Comparison of ENCODE assay signal across 8 mouse cellular contexts in genomic region chr17:56325450-56326152, GRCm38 (mm10). TPM values are rescaled to one million over a fixed set of nuclear protein-coding genes. Genes with fewer than 3 reads are reported as not detected.
DNase-seq lines count a peak whose midpoint lies in the region; ATAC-seq and TF ChIP-seq lines count a peak whose summit lies in the region.

Kdm4b (plus strand) TSS chr17:56326062.

- intact Hi-C loops in heart, postnatal 36 days (cut with DNase I), result loop anchor here (2.0 kb wide), 1 partner anchor 33 kb away; the partner anchor contains the start of gene Plin3

- H3K4me2 ChIP-seq in forebrain, embryonic 16.5 days (ENCODE audit: low read length), result peak within 1 kb of the TSS; percentile 85
- H3K4me2 ChIP-seq in lung, embryonic 14.5 days, result peak within 1 kb of the TSS; percentile 98

- TF ChIP-seq POLR2A in olfactory bulb, adult 2 months (IDR thresholded peaks at IDR 0.05; ENCODE audit: insufficient read depth, low read depth, low read length), result peak; percentile 81
- peak; percentile 71 for TF ChIP-seq POLR2A in thymus, adult 2 months (IDR thresholded peaks at IDR 0.05; ENCODE audit: control insufficient read depth, extremely low read depth, insufficient read depth, low read length, poor library complexity)

- DNase-seq in G1E (ENCODE audit: low spot score), result peak; percentile 99
- peak; percentile 99 for DNase-seq in cerebellum, adult 18-20 months
- peak; percentile 96 to 98 for DNase-seq in heart, postnatal 36 days
- DNase-seq in layer of hippocampus, adult 2 months (ENCODE audit: low spot score in 2 of 2), result peak; percentile 98 to 100
- peak; percentile 99 for DNase-seq in lung, embryonic 14.5 days
- peak; percentile 98 for DNase-seq in thymus, adult 2 months

- H3K27ac ChIP-seq in forebrain, embryonic 16.5 days (ENCODE audit: low read length), result peak within 1 kb of the TSS; percentile 95
- H3K27ac ChIP-seq in layer of hippocampus, adult 2 months, result peak within 1 kb of the TSS; percentile 93
- peak within 1 kb of the TSS; percentile 96 for H3K27ac ChIP-seq in lung, embryonic 14.5 days (ENCODE audit: low read depth)
- peak within 1 kb of the TSS; percentile 82 for H3K27ac ChIP-seq in olfactory bulb, adult 2 months (ENCODE audit: insufficient read depth, low read depth, low read length)
- peak within 1 kb of the TSS; percentile 57 for H3K27ac ChIP-seq in thymus, adult 2 months (ENCODE audit: control insufficient read depth, insufficient read depth, low read length)

- H3K36me3 ChIP-seq in G1E (replicated peaks), result peaks cover 63% of the 10 kb centered on the region
- H3K36me3 ChIP-seq in forebrain, embryonic 16.5 days (ENCODE audit: control insufficient read depth, insufficient read depth), result no peaks in the 10 kb centered on the region
- H3K36me3 ChIP-seq in lung, embryonic 14.5 days (ENCODE audit: insufficient read depth), result peaks cover 36% of the 10 kb centered on the region
- peaks cover 6% of the 10 kb centered on the region; the same call in 1 of the 2 replicates for H3K36me3 ChIP-seq in thymus, adult 2 months (ENCODE audit: control insufficient read depth, insufficient read depth, low read length)

- H3K4me1 ChIP-seq in G1E (ENCODE audit: insufficient read depth, low read depth, low read length), result peaks cover 70% of the 10 kb centered on the region
- peaks cover 31% of the 10 kb centered on the region for H3K4me1 ChIP-seq in forebrain, embryonic 16.5 days (replicated peaks; ENCODE audit: control insufficient read depth, insufficient read depth, low read length)
- H3K4me1 ChIP-seq in lung, embryonic 14.5 days (ENCODE audit: insufficient read depth), result no peaks in the 10 kb centered on the region; the same call in 1 of the 2 replicates
- H3K4me1 ChIP-seq in olfactory bulb, adult 2 months (ENCODE audit: control insufficient read depth, insufficient read depth, low read length), result peaks cover 24% of the 10 kb centered on the region
- H3K4me1 ChIP-seq in thymus, adult 2 months (replicated peaks; ENCODE audit: control insufficient read depth, insufficient read depth, low read length), result peaks cover 32% of the 10 kb centered on the region

- no peak for TF ChIP-seq CTCF in G1E (IDR thresholded peaks at IDR 0.05; ENCODE audit: low read depth, low read length)
- TF ChIP-seq CTCF in layer of hippocampus, adult 2 months (conservative IDR thresholded peaks at IDR 0.05), result no peak
- TF ChIP-seq CTCF in lung, embryonic 14.5 days (IDR thresholded peaks at IDR 0.05; ENCODE audit: low read depth), result no peak
- no peak for TF ChIP-seq CTCF in olfactory bulb, adult 2 months (IDR thresholded peaks at IDR 0.05; ENCODE audit: insufficient read depth, low read depth, low read length)
- TF ChIP-seq CTCF in thymus, adult 2 months (IDR thresholded peaks at IDR 0.05; ENCODE audit: borderline replicate concordance, control insufficient read depth, extremely low read depth, insufficient read depth, low read length, poor library complexity), result no peak

- WGBS in forebrain, embryonic 16.5 days, result under 1% methylated on average over 55 of the region's 57 CpGs
- WGBS in lung, embryonic 14.5 days, result under 1% methylated on average over 57 of the region's 57 CpGs
- under 1% methylated on average over 57 of the region's 57 CpGs for WGBS in olfactory bulb, adult 2 months
- WGBS in thymus, adult 2 months, result under 1% methylated on average over 57 of the region's 57 CpGs

- H3K27me3 ChIP-seq in G1E (ENCODE audit: insufficient read depth, low read length), result no peaks in the 10 kb centered on the region
- H3K27me3 ChIP-seq in forebrain, embryonic 16.5 days (replicated peaks; ENCODE audit: control insufficient read depth, insufficient read depth, low read length), result no peaks in the 10 kb centered on the region
- H3K27me3 ChIP-seq in lung, embryonic 14.5 days (ENCODE audit: insufficient read depth, low read length), result no peaks in the 10 kb centered on the region
- H3K27me3 ChIP-seq in thymus, adult 2 months (ENCODE audit: control insufficient read depth, insufficient read depth, low read length), result no peaks in the 10 kb centered on the region

- no peaks in the 10 kb centered on the region for H3K9me3 ChIP-seq in G1E (replicated peaks)
- H3K9me3 ChIP-seq in forebrain, embryonic 16.5 days (ENCODE audit: control insufficient read depth, low read length), result no peaks in the 10 kb centered on the region
- no peaks in the 10 kb centered on the region for H3K9me3 ChIP-seq in lung, embryonic 14.5 days (ENCODE audit: low read depth, low read length)

- ATAC-seq in G1E (ENCODE audit: extremely low read depth, insufficient number of reproducible peaks, low FRiP score, poor library complexity, severe bottlenecking), result peak; percentile 98
- peak; percentile 100 for ATAC-seq in forebrain, embryonic 16.5 days
- peak; percentile 100 for ATAC-seq in lung, embryonic 14.5 days (ENCODE audit: insufficient read depth)

- H3K4me3 ChIP-seq in G1E (ENCODE audit: low read depth, low read length), result peak within 1 kb of the TSS; percentile 84
- peak within 1 kb of the TSS; percentile 91 for H3K4me3 ChIP-seq in forebrain, embryonic 16.5 days (replicated peaks; ENCODE audit: low read length)
- peak within 1 kb of the TSS; percentile 80 for H3K4me3 ChIP-seq in layer of hippocampus, adult 2 months
- H3K4me3 ChIP-seq in lung, embryonic 14.5 days (ENCODE audit: low read depth, low read length), result peak within 1 kb of the TSS; percentile 89
- H3K4me3 ChIP-seq in olfactory bulb, adult 2 months (ENCODE audit: insufficient read depth, low read depth, low read length), result peak within 1 kb of the TSS; percentile 90
- peak within 1 kb of the TSS; percentile 65 for H3K4me3 ChIP-seq in thymus, adult 2 months (ENCODE audit: control insufficient read depth, insufficient read depth, low read length)

- peak within 1 kb of the TSS; percentile 96 for H3K9ac ChIP-seq in forebrain, embryonic 16.5 days (replicated peaks; ENCODE audit: low read depth, low read length)
- peak within 1 kb of the TSS; percentile 89 for H3K9ac ChIP-seq in lung, embryonic 14.5 days

RNA-seq across cellular contexts. Expression of gene Kdm4b, which starts in this region (rescaled TPM):
- total RNA-seq in G1E (2014; fragmentation: Nextera tagmentation) (28.3 and 35.1 TPM in 2 replicates), G1E (2017) (21.5 and 24.6 TPM in 2 replicates)
- 31.1 and 32.3 TPM in 2 replicates for polyA plus RNA-seq in G1E (2012)
- polyA plus RNA-seq in forebrain, embryonic 16.5 days (2015; fragmentation: Nextera tagmentation; extraction: Ambion mirVana), result 81.6 and 85.0 TPM in 2 replicates
- 10 to 100 TPM; 38.0 to 40.9 TPM for total RNA-seq in heart, postnatal 36 days (2021)
- 10 to 100 TPM; 87.8 to 96.3 TPM for total RNA-seq in layer of hippocampus, adult 2 months (2021)
- 31.3 and 36.7 TPM in 2 replicates for polyA plus RNA-seq in lung, embryonic 14.5 days (2014; fragmentation: Nextera tagmentation; extraction: Ambion mirVana)
- not detected in 2 replicates for polyA plus RNA-seq in olfactory bulb, adult 2 months (2012; ENCODE audit: insufficient read depth, insufficient read length, low replicate concordance, missing spikeins)
- 94.1 and 117 TPM in 2 replicates for polyA plus RNA-seq in thymus, adult 2 months (2012; rRNA removed)

Comparison
In these comparisons a context has a peak if more than half of its experiments do, and no peak if none do; other contexts are left out.
1. Peak in every context shown above with its lines: DNase-seq, ATAC-seq, H3K4me3 ChIP-seq and H3K27ac ChIP-seq.
2. RNA of gene Kdm4b (polyA plus RNA-seq): 94.1 to 117 TPM in thymus, adult 2 months, 81.6 to 85.0 TPM in forebrain, embryonic 16.5 days, 31.3 to 36.7 TPM in lung, embryonic 14.5 days and 31.1 to 32.3 TPM in G1E; not detected in olfactory bulb, adult 2 months; every median in the first group is over 10 times any median in the second.